Mouse (Mus musculus) inflammation-experienced regulatory T-cells, adult 16 weeks (primary cell): Measurements from ENCODE around the gene Baiap3. TPM values are rescaled to one million over a fixed set of nuclear protein-coding genes. Genes with fewer than 3 reads are reported as not detected.

ENCODE experiments used
- polyA plus RNA-seq: library from polyadenylated mRNA; unstranded; fragments of 100-300 nt; shearing (Covaris generic); gene quantifications from one replicate; pipeline ENCODE4 v1.2.1, GENCODE M21; 2017

The Baiap3 gene
- 69.0 TPM for polyA plus RNA-seq

DNA sequence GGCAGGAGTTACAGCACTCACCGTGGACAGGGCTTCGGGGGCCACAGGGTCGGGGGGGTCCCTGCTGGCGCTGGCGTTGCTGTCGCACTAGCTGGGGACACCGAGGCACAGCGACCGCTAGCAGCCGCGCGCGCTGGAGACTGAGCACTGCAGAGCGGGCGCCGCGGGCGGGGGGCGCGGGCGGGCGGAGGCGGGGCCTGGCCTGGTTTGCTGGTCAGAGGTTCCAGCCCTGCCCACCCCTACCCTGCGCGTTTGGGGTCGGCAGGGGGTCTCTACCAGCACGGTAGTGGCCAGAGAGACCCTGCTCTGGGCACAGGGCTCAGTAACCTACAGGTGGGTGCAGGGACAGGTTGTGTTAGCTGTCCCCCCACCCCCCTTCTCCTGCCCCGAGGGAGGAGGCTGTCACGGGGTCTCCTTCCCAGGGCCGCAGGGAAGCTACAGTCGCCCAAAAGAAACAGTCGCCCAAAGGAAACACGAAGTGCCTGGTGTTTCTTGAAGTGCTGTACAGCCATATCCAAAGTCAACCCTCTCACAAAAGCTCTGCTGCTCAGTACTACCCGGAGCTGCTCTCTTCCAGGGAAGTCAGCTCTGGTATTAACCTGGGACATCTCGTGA lies at the start of gene Baiap3:
Gene Baiap3, minus strand, starts transcription at position 225 of the 615 bp plus-strand sequence.

DNA sequence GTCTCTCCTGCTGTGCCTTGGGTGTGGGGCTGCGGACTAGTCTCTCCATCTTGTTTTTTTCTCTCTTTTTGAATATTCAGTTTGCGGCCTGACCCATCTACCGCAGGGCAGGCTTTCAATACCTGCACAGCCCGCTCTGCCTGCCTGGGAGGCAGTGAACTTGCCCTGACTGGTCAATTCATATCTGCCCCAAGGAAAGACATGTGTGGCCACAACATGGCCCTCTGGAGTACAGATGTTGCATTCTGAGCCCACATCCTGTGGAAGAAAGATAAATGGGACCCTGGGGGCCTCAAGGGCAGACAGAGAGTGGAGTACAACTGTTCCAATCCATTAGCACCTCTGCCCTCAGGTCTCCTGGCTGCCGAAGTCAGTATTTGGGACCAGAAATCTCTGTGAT lies 41.9 kb upstream of the Baiap3 start, which contains the start of gene Prss34:
Gene Prss34, plus strand, starts transcription at position 301 of the 400 bp plus-strand sequence.

DNA sequence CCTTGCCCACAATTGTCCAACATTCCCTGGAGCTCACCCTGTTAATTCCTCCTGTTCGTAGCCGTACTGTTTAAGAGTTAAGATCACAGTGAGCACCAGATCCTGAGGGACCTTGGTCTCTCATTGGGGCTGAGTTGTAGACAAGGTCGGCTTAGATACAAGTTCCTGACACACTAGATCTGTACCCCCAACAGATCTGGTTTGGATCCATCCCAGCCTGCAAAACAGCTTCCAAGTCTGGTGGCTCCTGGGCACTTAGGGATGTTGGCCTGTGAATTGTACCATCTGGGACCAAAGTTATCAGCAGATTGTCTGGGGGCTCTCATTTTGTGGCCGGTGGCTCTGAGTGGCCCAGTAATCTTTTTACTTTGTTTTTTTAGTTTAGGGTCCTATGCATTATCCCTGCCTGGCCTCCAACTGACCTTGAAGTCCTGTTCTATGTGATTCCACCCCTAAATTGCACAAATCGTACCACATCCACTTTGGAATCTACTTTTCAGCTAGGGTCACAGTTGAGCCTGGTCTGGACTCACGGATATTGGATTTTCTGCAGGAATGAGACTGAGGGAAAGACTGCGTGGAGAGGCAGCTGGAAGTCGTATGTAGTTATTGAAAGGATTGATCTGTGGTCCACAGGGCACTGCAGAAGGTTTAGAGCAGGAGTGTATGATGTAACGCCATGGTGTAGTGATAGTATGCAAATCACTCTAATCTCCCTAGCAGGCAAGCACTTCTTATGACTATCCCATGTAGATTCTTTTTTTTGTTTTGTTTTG lies 18.6 kb upstream of the Baiap3 start, which contains the start of gene Ube2i:
Gene Ube2i, minus strand, starts transcription at position 52 of the 776 bp plus-strand sequence.

DNA sequence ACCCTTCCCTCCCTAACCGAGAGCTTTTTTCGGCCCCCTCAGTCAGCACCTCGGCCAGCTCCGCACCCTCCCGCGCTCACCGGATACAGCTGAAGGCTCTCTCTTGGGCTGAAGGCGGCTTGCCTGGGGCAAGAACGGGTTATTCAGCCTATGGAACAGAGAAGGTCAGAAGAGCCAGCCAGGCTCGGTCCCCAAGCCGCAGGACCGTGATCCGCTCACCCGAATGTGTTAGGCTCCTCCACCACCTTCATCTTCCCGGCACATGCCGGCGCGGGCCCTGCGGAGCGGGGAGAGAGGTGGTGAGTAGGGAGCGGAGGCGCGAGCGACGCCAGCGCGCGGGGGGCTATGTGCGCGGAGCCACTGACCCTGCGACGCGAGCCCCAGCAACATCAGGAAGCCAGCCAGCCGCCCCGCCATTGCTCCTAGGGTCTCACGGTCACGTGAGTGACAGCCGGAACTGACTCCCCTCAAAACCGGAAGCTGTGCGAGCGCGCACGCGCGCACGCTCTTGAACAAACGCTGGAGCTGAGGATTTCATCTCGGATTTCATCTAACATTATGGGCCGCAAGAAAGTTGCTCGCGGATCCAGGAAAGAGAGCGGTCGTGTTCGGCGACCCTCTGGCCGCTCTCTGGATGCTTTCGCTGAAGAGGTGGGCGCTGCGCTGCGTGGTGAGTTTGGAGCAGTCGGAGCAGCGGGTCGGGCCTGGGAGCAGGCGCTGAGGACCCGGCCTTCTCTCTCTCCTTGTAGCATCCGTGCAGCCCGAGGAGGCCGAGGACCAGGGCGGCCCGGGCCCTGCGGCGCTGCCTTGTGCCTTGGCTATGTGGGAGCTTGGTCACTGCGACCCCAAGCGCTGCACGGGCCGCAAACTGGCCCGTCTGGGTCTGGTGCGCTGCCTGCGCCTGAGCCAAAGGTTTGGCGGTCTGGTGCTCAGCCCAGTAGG lies 16.2 kb downstream of the Baiap3 start, which contains the start of the genes Gnptg and Tsr3:
Gene Gnptg, minus strand, starts transcription at position 430 of the 942 bp plus-strand sequence.
Gene Tsr3, plus strand, starts transcription at position 476 of the 942 bp plus-strand sequence.

Other genes with a start within 250 kb of the Baiap3 start
- 5.3 TPM for gene Cramp1l, start 240.6 kb downstream of the Baiap3 start, polyA plus RNA-seq
- gene Ift140, start 240.3 kb downstream of the Baiap3 start, polyA plus RNA-seq = 33.4 TPM
- 1.5 TPM for gene Tmem204, start 172.8 kb downstream of the Baiap3 start, polyA plus RNA-seq
- gene Telo2, start 140.4 kb downstream of the Baiap3 start, polyA plus RNA-seq = 32.2 TPM
- not detected for gene Ptx4, start 135.6 kb downstream of the Baiap3 start, polyA plus RNA-seq
- 49.3 TPM for gene Clcn7, start 123.0 kb downstream of the Baiap3 start, polyA plus RNA-seq
- gene Ccdc154, start 93.9 kb downstream of the Baiap3 start, polyA plus RNA-seq = not detected
- not detected for gene Gm38655, start 80.9 kb downstream of the Baiap3 start, polyA plus RNA-seq
- 30.9 TPM for gene BC003965, start 71.8 kb downstream of the Baiap3 start, polyA plus RNA-seq
- gene Unkl, start 68.0 kb downstream of the Baiap3 start, polyA plus RNA-seq = 51.0 TPM
- 107 TPM for gene Gnptg, start 16.2 kb downstream of the Baiap3 start, polyA plus RNA-seq
- gene Tsr3, start 16.2 kb downstream of the Baiap3 start, polyA plus RNA-seq = 53.4 TPM
- gene Ube2i, start 18.3 kb upstream of the Baiap3 start, polyA plus RNA-seq = 592 TPM
- gene Prss34, start 42.0 kb upstream of the Baiap3 start, polyA plus RNA-seq = not detected
- gene Prss28, start 52.3 kb upstream of the Baiap3 start, polyA plus RNA-seq = not detected
- not detected for gene Prss29, start 62.3 kb upstream of the Baiap3 start, polyA plus RNA-seq
- not detected for gene Tpsab1, start 89.2 kb upstream of the Baiap3 start, polyA plus RNA-seq
- gene Tpsb2, start 109.9 kb upstream of the Baiap3 start, polyA plus RNA-seq = not detected
- gene Tpsg1, start 112.9 kb upstream of the Baiap3 start, polyA plus RNA-seq = not detected
- not detected for gene Cacna1h, start 177.4 kb upstream of the Baiap3 start, polyA plus RNA-seq
- gene Tekt4, start 198.3 kb upstream of the Baiap3 start, polyA plus RNA-seq = not detected
- gene Sstr5, start 240.9 kb upstream of the Baiap3 start, polyA plus RNA-seq = not detected